ENCODE assay signal across 26 mouse cellular contexts in genomic region chr5:34519389-34519910, GRCm38 (mm10). TPM values are rescaled to one million over a fixed set of nuclear protein-coding genes. Genes with fewer than 3 reads are reported as not detected.
DNase-seq lines count a peak whose midpoint lies in the region; ATAC-seq and TF ChIP-seq lines count a peak whose summit lies in the region.
"Had no signal": no experiment of that assay in that cellular context is flagged by ENCODE, and none has a peak within 500 bp of the region (broad histone marks: within the 10 kb centered on the region; RNA-seq: fewer than 3 reads in every experiment).

No protein-coding gene starts in this region.

- no peaks in the 10 kb centered on the region for H3K36me3 ChIP-seq in spleen, adult 2 months (ENCODE audit: control insufficient read depth, insufficient read depth, low read length)
- no peaks in the 10 kb centered on the region for H3K36me3 ChIP-seq in forebrain, postnatal 0 days (ENCODE audit: insufficient read depth)
- H3K36me3 ChIP-seq: embryonic facial prominence, embryonic 12.5 days; hindbrain, embryonic 15.5 days; intestine, embryonic 15.5 days; kidney, embryonic 15.5 days; limb, embryonic 13.5 days had no signal

- no peak overlapping the region for H3K4me2 ChIP-seq in forebrain, postnatal 0 days (ENCODE audit: low read depth)
- H3K4me2 ChIP-seq: embryonic facial prominence, embryonic 12.5 days; hindbrain, embryonic 15.5 days; intestine, embryonic 15.5 days; kidney, embryonic 15.5 days; limb, embryonic 13.5 days had no signal

- peaks cover 34% of the 10 kb centered on the region for H3K4me1 ChIP-seq in spleen, adult 2 months (ENCODE audit: control insufficient read depth, insufficient read depth, insufficient read length)
- H3K4me1 ChIP-seq in brown adipose tissue, adult 24 weeks (ENCODE audit: control insufficient read depth, insufficient read depth, insufficient read length, low read length): peaks cover 2% of the 10 kb centered on the region; the same call in 1 of the 2 replicates
- H3K4me1 ChIP-seq in forebrain, postnatal 0 days (ENCODE audit: insufficient read depth): no peaks in the 10 kb centered on the region
- H3K4me1 ChIP-seq: embryonic facial prominence, embryonic 12.5 days; hindbrain, embryonic 15.5 days; intestine, embryonic 15.5 days had no signal

- DNase-seq in heart, adult 18-20 months: peak; percentile 19 to 57
- DNase-seq in heart, adult 9 months (ENCODE audit: low spot score in 2 of 2): no peak
- no peak for DNase-seq in spleen, adult 2 months (ENCODE audit: low read depth in 1 of 2, low spot score in 2 of 2)
- no peak for DNase-seq in spleen, adult 12 weeks (ENCODE audit: low spot score)
- DNase-seq in forebrain, postnatal 0 days: no peak
- no peak for DNase-seq in frontal cortex, postnatal 14 days (ENCODE audit: low spot score in 2 of 2)
- DNase-seq: adrenal gland, postnatal 25 days; cerebellum, adult 8-10 months; gastrocnemius, adult 2 months; heart, postnatal 4 days; kidney, postnatal 4 days; lung, adult 2 months; lung, postnatal 36 days; midbrain, embryonic 14.5 days; right cerebral cortex, postnatal 14 days; thymus, adult 18-20 months had no signal

- H3K9ac ChIP-seq in forebrain, postnatal 0 days: no peak overlapping the region
- H3K9ac ChIP-seq: embryonic facial prominence, embryonic 12.5 days; hindbrain, embryonic 15.5 days; intestine, embryonic 15.5 days; kidney, embryonic 15.5 days; limb, embryonic 13.5 days had no signal

- no peaks in the 10 kb centered on the region for H3K27me3 ChIP-seq in spleen, adult 2 months (ENCODE audit: control insufficient read depth, insufficient read depth, low read length)
- no peaks in the 10 kb centered on the region for H3K27me3 ChIP-seq in forebrain, postnatal 0 days (ENCODE audit: insufficient read depth, low read length)
- H3K27me3 ChIP-seq: intestine, embryonic 15.5 days; kidney, embryonic 15.5 days; limb, embryonic 13.5 days had no signal

- no peak overlapping the region for H3K4me3 ChIP-seq in spleen, adult 2 months (ENCODE audit: extremely low read depth, insufficient read depth, insufficient read length)
- no peak overlapping the region for H3K4me3 ChIP-seq in brown adipose tissue, adult 24 weeks (ENCODE audit: insufficient read depth, low read depth, low read length)
- no peak overlapping the region for H3K4me3 ChIP-seq in forebrain, postnatal 0 days (ENCODE audit: low read depth, low read length)
- H3K4me3 ChIP-seq: embryonic facial prominence, embryonic 12.5 days; erythroblast, embryonic 14.5 days; gastrocnemius, adult 2 months; hindbrain, embryonic 15.5 days; intestine, embryonic 15.5 days; kidney, embryonic 15.5 days; limb, embryonic 13.5 days; myocyte had no signal

- no peak for TF ChIP-seq CTCF in spleen, adult 2 months (IDR thresholded peaks at IDR 0.05; ENCODE audit: extremely low read depth, insufficient read depth, insufficient read length, insufficient replicate concordance)
- TF ChIP-seq CTCF in forebrain, postnatal 0 days (IDR thresholded peaks at IDR 0.05; ENCODE audit: low read depth): no peak

- H3K27ac ChIP-seq in spleen, adult 2 months (ENCODE audit: insufficient read depth, low read length): peak overlapping the region; percentile 84
- peak overlapping the region; percentile 27 for H3K27ac ChIP-seq in brown adipose tissue, adult 24 weeks (replicated peaks; ENCODE audit: low read depth, low read length)
- H3K27ac ChIP-seq in forebrain, postnatal 0 days (ENCODE audit: low read depth, low read length): no peak overlapping the region
- H3K27ac ChIP-seq: embryonic facial prominence, embryonic 12.5 days; gastrocnemius, adult 2 months; hindbrain, embryonic 15.5 days; intestine, embryonic 15.5 days; kidney, embryonic 15.5 days; limb, embryonic 13.5 days had no signal

- ATAC-seq in neutrophil, adult 5-6 weeks (ENCODE audit: extremely low read depth, insufficient number of reproducible peaks, low FRiP score, poor library complexity, severe bottlenecking): peak; percentile 45
- ATAC-seq in forebrain, postnatal 0 days: no peak
- ATAC-seq: forebrain, embryonic 14.5 days; intestine, embryonic 15.5 days had no signal

- no peak for TF ChIP-seq POLR2A in spleen, adult 2 months (IDR thresholded peaks at IDR 0.05; ENCODE audit: low read depth, low read length)

- whole genome bisulfite sequencing in spleen, adult 2 months: 44% methylated on average over 9 of the region's 9 CpGs
- 85% methylated on average over 9 of the region's 9 CpGs for WGBS in forebrain, postnatal 0 days

- no peaks in the 10 kb centered on the region for H3K9me3 ChIP-seq in forebrain, postnatal 0 days (ENCODE audit: low read length)
- H3K9me3 ChIP-seq: embryonic facial prominence, embryonic 12.5 days; hindbrain, embryonic 15.5 days; intestine, embryonic 15.5 days; kidney, embryonic 15.5 days; limb, embryonic 13.5 days had no signal

RNA-seq across cellular contexts. Expression of gene Tnip2, which starts 5.7 kb away (rescaled TPM):
- 1 to 10 TPM; 5.7 to 5.9 TPM for total RNA-seq in heart, adult 18-20 months (2021)
- polyA plus RNA-seq in spleen, adult 2 months (2012; rRNA removed): 23.3 and 27.4 TPM in 2 replicates
- 4.3 and 4.8 TPM in 2 replicates for polyA plus RNA-seq in brown adipose tissue, adult 24 weeks (2012; ENCODE audit: insufficient read depth, insufficient read length, missing spikeins)
- 69.4 and 75.8 TPM in 2 replicates for total RNA-seq in neutrophil, adult 5-6 weeks (2017)
- 7.2 and 9.7 TPM in 2 replicates for total RNA-seq in forebrain, postnatal 0 days (2014; rRNA removed)
- polyA plus RNA-seq in forebrain, postnatal 0 days (2015; fragmentation: Nextera tagmentation; extraction: Ambion mirVana): 4.9 and 9.4 TPM in 2 replicates
- polyA plus RNA-seq: erythroblast, embryonic 14.5 days had no signal

RNA-seq across cellular contexts. Expression of gene Sh3bp2, which starts 6.2 kb away (rescaled TPM):
- 1 to 10 TPM; 2.6 to 3.2 TPM for total RNA-seq in heart, adult 18-20 months (2021)
- polyA plus RNA-seq in spleen, adult 2 months (2012; rRNA removed): 50.7 and 51.3 TPM in 2 replicates
- 2.7 and 3.0 TPM in 2 replicates for polyA plus RNA-seq in brown adipose tissue, adult 24 weeks (2012; ENCODE audit: insufficient read depth, insufficient read length, missing spikeins)
- 105 and 107 TPM in 2 replicates for total RNA-seq in neutrophil, adult 5-6 weeks (2017)
- 37.6 and 43.7 TPM in 2 replicates for total RNA-seq in forebrain, postnatal 0 days (2014; rRNA removed)
- polyA plus RNA-seq in forebrain, postnatal 0 days (2015; fragmentation: Nextera tagmentation; extraction: Ambion mirVana): 21.5 and 21.8 TPM in 2 replicates

RNA-seq across cellular contexts. Expression of gene Add1, which starts 54.0 kb away (rescaled TPM):
- total RNA-seq in heart, adult 18-20 months (2021): 100 to 1,000 TPM; 124 to 133 TPM
- 152 and 170 TPM in 2 replicates for polyA plus RNA-seq in spleen, adult 2 months (2012; rRNA removed)
- 62.4 and 72.7 TPM in 2 replicates for polyA plus RNA-seq in brown adipose tissue, adult 24 weeks (2012; ENCODE audit: insufficient read depth, insufficient read length, missing spikeins)
- total RNA-seq in neutrophil, adult 5-6 weeks (2017): 399 and 418 TPM in 2 replicates
- 270 and 334 TPM in 2 replicates for total RNA-seq in forebrain, postnatal 0 days (2014; rRNA removed)
- 165 and 175 TPM in 2 replicates for polyA plus RNA-seq in forebrain, postnatal 0 days (2015; fragmentation: Nextera tagmentation; extraction: Ambion mirVana)

Comparison
In these comparisons a context has a peak if more than half of its experiments do, and no peak if none do; other contexts are left out.
1. DNase-seq: peak in heart, adult 18-20 months (2 of 2); none in heart, adult 9 months (0 of 2), spleen, adult 2 months (0 of 2), spleen, adult 12 weeks (single experiment), forebrain, postnatal 0 days (single experiment) and frontal cortex, postnatal 14 days (0 of 2).